Mouse (Mus musculus) testis, adult 2 months (tissue): ENCODE measurements around the gene Gm17617.

Experiments used
- CTCF ChIP-seq: fragments of 200-500 bp; IDR thresholded peaks from 2 replicates; pipeline ENCODE4 v1.5.1; 2012; ENCODE audit warnings: low read depth, mild to moderate bottlenecking, inconsistent platforms, low read length, moderate library complexity; ENCODE audit not compliant: control insufficient read depth, insufficient read depth, insufficient replicate concordance
- POLR2A ChIP-seq: fragments of 200-500 bp; IDR thresholded peaks from 2 replicates; pipeline ENCODE4 v1.6.1; 2012; ENCODE audit warnings: low read depth, mild to moderate bottlenecking, inconsistent platforms, low read length, moderate library complexity; ENCODE audit not compliant: control insufficient read depth

DNA sequence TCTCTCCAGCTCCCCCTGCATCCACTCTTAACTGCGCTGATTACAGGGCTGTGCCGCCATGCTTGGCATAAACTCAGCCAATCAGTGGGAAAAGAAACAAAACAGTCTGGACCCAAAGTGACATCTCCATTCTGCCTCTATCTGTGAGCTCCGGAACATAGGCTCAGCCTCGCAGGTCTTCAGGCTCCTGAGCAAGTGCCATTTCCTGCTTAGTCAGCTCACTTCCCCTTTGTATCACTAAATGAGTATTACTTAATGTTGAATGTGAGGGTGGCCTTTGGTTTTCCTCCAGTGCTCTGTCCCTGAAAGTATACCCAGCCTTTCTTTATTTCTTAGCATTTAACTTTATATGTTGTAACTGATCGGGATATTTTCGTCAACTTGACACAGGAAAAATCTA, 8.4 kb downstream of the Gm17617 start:
- no peak for TF ChIP-seq CTCF
- TF ChIP-seq POLR2A = no peak
